Mouse (Mus musculus): ENCODE results near the gene Uggt2.
"Not testable (repeated sequence)": the region's sequence is repeated elsewhere in the genome, so short reads cannot be mapped to it uniquely, and the experiment has no call there.

Gene Uggt2

DNA sequence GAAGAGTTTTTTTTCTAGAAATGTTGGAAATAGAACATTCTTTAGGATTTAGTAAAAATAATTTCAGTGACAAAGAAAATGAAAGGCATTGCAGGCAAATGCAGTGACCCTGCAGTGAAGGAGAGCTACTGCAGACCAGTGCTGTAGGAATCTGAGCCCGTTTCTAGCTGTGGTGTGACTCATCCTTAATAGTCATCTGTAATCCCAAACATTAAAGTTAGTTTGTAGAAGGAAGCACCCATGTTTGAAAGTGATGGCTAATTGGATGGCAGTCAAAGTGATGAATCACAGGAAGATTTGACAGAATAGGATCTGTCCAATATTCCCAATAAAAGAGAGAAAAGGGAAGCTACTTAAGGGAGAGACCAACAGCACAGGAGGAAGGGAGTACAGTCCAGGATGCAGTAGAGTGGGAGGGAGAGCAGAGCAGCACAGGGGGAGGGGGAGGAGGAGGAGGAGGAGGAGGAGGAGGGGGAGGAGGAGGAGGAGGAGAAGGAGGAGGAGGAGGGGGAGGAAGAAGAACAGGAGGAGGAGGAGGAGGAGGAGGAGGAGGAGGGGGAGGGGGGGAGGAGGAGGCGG lies 71.5 kb downstream of the Uggt2 start:
- no peak for DNase-seq

DNA sequence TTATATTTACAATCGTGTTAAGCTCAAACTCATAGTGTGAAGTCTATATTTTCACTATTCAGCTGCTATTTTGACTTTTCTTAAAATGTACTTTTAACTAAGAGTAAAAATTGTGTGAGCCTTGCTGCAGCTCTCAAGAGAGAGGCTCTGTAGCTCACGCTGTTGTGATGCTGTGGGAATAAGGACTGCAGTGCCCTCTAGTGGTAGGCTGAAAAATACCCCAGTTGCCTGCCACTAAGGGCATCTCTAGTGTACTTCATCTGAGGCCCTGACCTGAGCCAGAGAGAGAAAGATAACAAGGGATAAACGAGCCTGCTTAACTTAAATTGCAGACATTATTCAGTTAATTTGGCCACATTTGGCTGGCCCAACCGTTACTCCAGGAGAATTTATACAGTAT lies 72.1 kb downstream of the Uggt2 start:
- DNase-seq, result peak; percentile 44

DNA sequence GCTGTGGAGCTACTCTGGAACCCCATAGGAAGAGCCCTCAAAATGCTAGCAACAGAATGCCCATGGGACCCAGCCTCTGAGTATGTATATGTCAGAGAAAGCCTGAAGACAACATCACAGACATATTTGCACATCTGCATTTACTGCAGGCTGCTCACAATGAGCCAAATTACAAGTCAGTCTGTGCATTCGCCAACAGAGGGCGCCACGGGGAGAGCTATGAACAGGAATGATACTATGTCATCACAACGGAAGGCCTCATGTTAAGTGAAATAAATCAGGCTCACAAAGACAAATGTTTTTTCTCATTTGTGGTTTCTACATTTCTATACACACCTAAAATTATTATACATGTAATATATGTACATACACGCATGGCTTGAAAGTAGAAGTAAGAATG lies 73.3 kb downstream of the Uggt2 start:
- DNase-seq, result no peak

DNA sequence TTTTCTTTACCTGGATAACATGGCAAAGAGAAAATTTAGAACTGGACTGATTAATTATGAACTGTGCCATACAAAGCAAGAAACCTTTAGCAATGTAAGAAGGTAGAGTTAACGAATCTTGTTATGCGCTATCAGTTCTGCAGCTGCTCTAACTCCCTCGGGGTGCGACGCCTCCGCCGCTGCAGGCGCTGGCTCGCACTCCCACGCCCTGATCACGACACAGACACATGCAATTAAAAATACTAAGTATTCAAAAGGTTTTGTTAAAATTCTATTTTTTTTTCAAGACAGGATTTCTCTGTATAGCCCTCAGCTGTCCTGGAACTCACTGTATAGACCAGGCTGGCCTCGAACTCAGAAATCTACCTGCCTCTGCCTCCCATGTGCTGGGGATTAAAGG lies 85.7 kb downstream of the Uggt2 start:
- DNase-seq, result no peak

DNA sequence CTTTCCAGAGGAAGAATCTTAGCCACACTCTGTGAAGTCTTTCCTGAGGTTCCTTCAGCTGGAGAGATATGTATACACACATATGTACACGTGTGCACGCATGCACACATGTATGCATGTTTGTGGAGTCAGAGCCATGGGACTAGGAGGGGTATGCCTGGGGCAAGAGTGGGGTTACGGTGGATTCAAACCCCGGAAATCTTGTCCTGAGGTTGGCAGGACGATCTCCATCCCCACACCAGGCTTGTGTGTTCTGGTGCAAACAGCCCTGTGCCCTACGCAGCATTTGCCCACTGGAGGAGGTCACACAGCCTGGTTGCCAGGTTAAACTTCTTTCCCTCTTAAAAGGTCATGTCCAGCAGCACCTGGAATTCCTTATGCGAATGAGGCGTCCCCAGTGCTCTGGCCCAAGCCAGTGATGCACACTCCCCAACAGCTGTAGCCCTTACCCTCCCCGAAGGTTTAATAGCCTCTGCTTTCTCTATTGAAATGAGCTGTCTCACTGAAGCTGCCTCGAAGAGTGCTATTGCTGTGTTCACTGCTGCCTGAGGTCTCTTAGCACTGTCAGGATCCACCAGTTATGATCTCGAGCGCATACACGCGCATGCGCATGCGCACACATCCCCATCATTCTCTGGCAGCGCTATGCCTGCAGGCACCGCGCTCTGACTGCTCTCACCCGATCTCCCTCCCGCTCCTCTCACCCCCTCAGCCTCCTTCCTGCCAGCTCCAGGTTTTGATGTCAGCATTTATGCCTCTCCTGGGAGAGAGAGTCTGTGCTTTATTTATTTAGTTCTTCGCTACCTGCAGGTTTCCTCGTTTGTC lies 86.4 kb downstream of the Uggt2 start:
- peak; percentile 69 for DNase-seq

DNA sequence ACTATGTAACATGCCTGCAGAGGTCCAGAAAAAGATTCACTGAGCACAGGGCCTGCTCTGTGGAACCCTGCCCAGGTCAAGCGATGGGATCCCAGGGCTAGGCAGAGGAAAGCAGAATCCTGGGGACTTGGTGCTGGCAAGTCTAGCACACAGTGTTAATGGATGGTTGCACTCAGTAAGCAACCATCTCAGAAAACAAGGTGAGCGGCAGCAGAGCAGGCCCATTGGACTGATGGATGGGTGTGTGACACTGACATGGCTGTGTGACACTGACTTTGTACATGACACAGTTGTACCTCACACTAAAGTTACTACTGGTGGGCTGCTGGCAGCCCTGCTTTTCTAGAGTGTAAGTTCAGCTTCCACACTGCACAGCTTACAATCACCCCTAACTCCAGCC lies 89.7 kb downstream of the Uggt2 start:
- DNase-seq, result no peak

DNA sequence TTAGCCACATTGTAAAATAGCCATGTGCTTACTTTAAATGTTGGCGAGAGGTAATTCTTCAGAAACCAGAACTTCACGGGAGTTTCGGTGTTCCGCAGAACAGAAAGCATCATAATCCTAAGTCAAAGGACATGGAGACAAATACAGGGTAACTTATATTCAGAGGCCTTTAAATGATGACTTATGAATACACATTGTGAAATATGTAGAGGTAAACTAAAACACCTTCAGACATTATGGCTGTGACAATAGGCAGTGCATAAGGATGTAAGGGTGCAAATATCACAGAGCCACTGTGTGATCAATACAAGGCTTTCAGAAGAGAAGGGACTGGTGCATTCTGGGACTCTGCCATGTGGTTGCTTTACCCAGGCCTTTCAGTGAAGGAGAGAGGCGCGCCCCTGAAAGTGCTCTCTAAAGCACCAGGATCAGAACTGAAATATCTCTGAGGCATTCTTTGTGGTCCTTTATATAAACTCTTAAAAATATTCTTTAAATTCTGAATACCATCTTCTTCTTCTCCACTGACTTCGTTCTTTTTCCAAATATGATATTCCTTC lies 91.1 kb downstream of the Uggt2 start:
- no peak for DNase-seq

DNA sequence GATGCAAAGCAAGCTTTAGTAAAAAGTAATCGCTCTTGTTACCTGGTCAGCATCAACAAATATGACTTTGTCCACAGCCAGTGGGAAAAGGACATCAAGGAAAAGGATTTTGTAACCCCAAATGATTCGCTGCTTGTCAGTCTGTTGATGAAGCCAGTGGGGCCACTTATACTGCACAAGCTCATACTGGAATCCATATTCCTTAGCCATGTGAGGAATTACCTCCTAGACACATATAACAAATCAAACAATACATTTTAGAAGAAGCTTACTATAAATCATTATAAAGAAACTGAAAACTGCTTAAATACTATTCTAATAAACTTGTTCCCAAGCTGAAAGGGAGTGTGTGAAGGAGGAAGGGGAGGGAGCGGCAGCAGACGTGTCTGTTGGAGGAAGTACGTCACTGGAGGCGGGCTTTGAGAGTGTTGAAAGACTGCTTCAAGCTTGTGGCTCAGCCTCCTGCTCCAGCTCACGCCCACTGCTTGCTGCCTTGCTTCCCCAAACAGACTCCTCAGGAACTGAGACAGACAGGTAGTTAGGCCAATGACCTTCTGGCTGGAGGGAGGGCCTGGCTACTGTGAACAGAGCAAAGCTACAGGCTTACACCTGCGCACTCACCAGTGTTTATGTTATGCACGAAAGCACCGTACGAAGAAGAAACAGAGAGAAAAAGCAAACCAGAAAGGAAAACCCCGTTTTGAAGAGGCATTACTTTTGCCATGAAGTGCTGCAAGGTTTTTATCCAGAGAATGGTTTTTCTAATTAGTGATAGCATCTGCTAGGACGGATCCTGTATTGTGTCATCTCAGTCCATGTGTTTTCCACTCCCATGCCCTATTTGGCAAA lies 91.9 kb downstream of the Uggt2 start:
- DNase-seq, result peak; percentile 94

DNA sequence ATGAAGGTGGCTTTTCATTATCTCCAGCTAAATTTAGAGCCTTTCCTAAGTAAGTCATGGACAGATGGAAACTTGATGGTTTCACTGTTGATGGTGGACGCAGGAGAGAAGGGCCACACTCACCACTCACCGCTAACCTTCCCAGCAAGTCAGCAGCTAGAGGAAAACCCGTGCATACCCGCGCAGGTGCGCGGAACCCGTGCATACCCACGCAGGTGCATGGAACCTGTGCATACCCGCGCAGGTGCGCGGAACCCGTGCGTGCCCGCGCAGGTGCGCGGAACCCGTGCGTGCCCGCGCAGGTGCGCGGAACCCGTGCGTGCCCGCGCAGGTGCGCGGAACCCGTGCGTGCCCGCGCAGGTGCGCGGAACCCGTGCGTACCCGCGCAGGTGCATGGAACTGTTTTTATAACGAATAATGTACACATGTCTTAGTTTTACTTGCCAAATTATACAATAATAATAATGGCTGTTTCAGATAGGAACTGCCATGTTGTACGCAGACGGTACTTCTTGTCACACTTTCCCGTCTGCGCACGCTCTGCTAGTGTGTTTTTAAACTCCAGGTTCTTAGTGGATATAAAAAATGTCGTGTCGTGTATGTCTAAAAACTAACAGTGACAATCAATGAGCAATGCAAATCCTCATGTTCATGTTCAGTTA lies 92.7 kb downstream of the Uggt2 start:
- DNase-seq, result peak; percentile 24

DNA sequence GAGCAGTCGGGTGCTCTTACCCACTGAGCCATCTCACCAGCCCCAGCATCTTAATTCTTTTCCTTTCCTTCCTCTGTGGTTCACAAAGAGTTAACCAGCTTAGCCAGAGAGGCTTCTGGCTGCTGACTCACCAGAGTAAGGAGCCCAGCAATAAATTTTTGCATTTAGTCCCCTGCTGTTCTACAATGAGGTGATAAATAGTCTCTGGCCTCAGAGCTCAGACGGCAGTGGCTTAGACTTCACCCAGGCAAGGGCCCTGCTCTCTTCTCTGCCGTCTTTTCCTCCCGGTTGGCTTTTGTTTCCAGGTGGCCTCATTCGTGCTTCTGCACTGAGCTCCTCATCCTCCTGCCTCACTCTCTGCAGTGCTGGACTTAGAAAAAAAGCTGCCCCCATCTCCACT lies 93.4 kb downstream of the Uggt2 start:
- DNase-seq, result no peak

DNA sequence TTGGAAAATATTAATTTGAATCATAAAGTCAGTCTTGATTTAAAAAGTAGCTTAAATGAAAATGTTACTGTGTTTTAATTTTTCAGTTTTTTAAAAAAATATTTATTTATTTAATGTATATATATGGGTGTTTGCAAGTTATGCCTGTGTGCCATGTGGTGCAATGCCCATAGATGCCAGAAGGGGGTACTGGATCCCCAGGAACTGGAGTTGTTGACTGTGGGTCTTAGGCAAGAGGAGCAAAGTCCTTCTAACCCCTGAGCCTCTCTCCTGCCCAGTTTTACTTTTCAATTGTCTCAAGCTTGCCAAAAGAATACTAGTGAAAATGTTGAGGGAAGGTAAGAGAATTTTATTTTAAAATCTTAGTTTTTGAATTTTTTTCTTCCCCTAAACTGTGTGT lies 95.9 kb downstream of the Uggt2 start:
- DNase-seq, result no peak

DNA sequence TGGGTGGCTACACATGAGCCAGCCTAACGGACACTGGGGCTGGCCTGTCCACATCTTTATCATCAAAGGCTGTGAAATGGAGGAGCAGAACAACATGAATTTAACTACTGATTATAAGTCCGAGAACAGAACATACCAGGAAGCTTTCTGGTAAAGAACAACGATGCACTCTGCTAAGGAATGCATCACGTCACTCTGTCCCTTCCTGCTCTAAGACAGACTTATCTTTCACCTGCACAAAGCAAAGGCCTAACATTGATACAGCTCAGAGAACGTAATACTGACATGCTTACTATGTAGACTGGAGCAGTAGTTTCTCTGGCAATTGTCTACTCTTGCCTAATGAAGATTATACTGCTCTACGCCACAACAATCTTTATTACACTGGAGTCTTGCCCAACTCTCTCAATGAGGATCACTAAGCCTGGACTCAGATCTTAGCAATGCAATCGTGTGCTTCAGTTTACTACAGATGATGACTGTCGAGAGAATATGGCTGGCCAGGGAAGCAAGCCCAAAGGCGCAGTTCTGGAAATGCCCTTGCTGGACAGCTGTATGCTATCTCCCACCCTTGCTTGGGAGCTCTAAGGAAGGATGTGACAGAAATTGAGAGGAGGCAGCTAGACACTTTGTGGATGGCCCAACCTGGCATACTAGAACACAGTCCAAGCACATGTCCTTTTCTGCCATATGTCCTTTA lies 103.9 kb downstream of the Uggt2 start:
- no peak for DNase-seq

DNA sequence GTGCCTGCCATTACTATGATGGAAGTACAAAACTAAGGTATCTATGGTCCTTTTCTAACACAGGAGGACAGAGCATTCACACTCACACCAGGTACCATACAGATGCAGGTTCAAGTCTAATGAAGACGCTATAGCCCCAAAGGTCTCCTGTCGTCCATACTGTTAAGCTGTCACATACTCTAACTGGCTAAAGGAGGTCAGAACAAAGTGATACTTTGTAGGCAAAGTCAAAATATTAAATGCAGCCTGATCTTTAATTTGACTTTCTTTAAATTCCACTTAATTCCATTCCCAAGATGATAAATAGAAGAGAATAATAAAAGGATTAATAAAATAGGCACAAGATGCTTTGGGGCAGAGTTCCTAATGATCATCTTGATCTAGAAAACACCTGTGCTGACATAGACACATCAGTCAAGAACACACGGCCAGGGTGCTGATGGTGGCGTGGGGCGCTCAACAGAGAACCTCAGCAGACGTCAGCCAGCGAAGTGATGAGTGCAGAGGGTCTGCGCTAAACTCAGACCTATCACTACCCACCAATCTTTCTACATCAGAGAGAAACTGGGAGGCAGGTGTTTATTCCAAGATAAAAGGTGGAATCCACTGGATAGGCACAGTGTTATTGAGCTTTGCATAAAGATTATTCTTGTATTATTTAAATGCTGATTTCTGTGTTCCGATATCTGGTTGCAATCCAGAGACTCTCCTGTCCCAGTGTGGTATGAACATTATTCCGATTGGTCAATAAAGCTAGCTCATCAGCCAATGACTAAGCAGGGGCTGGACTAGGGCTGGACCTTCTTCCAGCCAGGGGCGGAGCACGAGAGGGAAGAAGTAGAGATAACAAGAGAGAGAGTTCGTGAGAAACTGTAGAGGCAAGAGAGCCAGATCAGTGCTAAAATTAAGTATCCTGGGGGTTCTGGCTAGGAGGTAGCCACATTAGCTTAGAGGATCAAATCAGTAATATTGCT lies 111.4 kb downstream of the Uggt2 start:
- no peak for DNase-seq

DNA sequence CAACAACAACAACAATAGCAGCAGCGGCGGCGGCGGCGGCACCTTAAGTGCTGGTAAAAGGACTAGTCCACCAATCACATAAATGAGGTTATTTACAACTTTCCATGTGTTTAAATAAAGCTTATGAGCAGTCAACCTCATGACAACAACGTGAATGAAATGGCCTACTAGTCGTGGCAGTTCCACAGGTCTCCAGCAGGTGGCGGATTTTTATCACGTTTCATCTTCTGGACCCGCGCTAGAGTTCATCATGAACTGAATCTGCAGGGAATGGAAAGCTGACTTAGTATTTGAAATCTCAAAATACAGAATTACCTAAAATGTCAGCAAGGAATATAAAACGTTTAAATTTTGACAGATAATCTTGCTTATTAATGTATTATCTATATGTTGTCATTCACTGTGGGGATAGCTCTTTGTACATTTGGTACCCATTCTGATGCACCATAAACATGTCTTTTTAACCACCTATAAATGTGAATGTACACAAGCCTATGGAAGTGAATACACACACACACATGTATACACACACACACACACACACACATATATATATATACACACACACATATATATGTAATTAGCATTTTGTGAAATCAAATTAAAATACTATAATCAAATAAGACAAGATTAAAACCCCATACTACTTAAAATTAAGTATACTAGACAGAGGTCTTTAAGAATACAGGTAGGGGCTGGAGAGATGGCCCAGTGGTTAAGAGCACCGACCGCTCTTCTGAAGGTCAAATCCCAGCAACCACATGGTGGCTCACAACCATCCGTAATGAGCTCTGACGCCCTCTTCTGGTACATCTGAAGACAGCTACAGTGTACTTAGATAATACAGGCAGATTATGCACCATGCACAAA lies 112.3 kb downstream of the Uggt2 start:
- DNase-seq, result peak; percentile 36

DNA sequence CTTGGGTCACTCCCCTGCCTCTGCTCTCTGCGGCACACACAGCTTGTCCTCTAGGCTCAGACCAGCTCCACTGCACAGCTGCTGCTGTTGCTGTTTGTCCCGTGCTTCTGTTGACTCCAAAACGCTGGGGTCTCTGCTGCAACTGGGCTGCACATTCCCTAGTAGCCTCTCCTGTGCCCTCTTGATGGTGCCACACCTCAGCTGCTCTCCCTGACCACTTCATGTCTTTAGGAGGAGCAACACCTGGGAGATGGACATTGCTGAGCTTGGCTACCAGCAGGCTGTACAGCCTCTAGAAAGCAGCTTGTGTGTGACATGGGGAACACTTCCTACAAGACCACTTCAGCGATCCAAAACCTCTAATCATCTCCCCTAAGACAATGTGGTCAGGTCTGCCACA lies 115.1 kb downstream of the Uggt2 start:
- no peak for DNase-seq

DNA sequence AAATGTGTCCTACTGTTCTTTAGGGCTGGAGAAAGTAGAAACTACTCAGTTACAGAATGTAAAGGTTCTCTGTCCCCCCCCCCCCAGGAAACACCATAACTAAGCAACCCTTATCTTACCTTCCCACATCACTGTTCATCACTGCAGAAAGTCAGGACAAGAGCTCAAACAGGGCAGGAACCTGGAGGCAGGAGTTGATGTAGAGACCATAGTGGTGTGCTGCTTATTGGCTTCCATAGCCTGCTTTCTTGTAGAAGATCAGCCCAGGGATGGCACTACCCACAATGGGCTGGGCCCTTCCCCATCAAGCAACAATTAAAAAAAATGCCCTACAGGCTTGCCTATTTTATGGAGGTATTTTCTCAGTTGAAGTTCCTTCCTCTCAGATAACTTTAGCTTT lies 115.8 kb downstream of the Uggt2 start:
- no peak for DNase-seq

DNA sequence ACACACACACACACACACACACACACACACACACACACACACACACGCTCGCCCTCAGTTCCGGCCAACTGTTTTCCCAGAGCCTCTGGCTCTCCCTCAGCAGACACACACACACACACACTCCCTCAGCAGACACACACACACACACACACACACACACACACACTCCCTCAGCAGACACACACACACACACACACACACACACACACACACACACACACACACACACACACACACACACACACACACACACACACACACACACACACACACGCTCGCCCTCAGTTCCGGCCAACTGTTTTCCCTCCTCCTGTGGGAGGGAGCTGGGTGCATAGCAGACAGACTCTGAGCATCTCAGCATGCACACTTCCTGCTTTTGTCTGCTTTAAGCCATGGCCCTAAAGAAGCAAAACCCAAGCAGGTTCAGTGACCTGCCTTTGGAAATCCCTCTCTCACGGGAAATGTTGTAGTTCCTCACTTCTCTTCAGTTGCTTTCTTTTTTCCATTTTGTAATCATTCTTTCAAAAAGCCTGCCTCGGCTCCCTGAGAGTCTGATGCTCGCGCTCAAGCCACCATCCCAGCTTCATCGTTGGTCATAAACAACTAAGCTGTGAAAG lies 116.7 kb downstream of the Uggt2 start:
- DNase-seq, result not testable (repeated sequence)

DNA sequence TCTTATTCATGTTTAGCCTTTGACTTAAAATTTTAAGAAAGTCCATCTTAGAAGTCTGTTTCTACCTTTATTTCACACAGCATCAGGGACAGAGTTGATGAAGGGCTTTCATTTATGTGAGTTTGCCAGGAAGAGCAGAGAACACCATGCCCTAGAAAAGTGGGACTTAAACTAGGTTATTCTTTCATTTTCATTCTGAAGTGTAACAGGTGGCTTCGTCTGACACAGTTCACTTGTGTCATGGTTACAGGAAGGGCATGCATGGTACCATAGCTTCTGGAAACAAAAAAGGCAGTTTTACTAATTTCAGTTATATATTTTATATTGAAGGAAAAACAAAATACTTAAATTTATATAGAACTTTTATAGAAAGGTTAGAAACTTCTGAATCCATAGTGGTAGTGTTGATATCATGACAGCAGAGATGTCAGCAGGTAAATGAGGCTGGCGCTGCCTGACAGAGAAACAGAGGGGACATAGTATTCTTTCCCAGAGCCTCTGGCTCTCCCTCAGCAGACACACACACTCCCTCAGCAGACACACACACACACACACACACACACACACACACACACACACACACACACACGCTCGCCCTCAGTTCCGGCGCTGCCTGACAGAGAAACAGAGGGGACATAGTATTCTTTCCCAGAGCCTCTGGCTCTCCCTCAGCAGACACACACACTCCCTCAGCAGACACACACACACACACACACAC lies 117.4 kb downstream of the Uggt2 start:
- DNase-seq, result not testable (repeated sequence)

DNA sequence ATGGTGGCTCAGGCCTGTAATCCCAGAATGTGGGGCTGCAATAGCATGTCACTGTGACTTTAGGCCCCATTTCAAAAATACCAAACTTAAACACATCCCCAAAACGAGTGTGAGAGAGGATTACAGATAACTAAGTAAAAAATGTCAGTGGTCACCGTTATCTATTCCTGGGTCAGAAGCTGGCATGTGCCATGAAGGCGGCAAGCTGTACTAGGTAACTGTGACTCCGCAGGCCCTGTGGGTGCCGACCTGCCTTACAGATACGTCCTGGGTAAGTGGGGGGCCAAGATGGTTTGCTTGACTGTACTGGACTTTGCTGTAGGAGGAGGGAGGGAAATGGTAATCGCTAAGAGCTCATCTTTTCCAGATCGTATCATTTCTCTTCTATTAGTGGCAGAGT lies 118.3 kb downstream of the Uggt2 start:
- DNase-seq, result no peak

All from right cerebral cortex, postnatal 25 days (tissue).